Mouse (Mus musculus): ENCODE data around the gene Rdx. TPM values are rescaled to one million over a fixed set of nuclear protein-coding genes. Genes with fewer than 3 reads are reported as not detected.
A peak's percentile ranks its signal among the peaks of the same experiment; 100 is the strongest.

The Rdx gene
- polyA plus RNA-seq (2016; fragmentation: Nextera tagmentation; extraction: Ambion mirVana): 162 and 167 TPM in 2 replicates

DNA sequence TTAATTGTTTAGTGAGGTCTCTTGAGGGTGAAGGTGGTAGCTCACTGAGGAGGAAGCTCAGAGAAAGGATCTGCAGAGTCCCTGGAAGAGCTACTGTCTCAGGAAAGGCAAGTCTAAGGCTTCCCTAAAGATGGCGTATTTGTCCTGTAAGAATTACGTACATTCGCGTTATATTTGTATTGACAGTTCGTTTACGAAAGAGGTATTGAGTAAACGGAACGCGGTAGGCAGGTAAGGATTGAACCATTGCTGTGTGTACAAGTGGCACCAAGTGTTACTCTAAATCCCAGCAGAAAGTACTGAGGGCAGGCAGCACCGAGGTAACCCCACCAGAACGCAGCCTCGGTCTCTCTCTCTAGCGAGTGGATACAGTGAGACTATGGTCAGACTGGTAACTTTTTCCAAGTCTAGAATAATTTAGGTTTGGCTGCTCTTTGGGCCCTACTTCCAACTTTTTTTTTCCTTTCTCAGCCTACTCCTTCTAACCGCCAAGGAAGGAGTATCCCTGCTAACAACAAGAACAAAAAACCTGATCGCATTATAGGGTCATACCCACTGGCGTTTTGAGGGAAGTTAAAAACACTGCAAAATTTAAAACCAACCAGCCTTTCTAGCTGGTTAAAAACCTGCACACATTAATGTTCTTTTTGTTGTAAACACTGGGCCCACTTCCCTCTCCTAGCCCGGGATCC, at the start of gene Rdx:
TSS of gene Rdx (plus strand) at position 45 of the 692 bp plus-strand sequence.
- 2% methylated on average over 17 of the region's 17 CpGs for WGBS

DNA sequence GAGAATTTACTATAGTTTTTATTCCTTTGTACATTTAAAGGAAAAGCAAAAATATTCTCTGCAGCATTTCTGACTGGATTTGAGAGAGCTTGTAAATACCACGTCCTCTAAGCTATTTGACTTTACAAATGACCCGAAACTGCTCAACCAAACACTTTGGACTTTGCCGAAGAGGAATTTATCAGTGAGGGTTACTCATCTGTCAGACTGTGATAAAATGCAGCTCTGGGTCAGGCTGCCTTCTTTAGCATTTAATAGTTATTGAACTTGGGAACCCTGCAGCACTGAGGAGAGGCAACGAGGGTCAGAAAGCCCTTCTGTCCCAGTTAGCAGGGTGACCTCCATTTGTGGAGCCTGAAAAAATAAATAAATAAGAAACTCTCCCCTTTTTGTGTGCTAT, 43.5 kb upstream of the Rdx start:
- H3K27me3 ChIP-seq: no peaks in the 10 kb centered on the region
- WGBS: 81% methylated on average over 4 of the region's 4 CpGs

More for the DNA sequence above, at the start of gene Rdx:
- peak within 1 kb of the TSS; percentile 86 for H3K4me3 ChIP-seq
- H3K4me1 ChIP-seq: peaks cover 28% of the 10 kb centered on the region
- H3K36me3 ChIP-seq: no peaks in the 10 kb centered on the region
- H3K27ac ChIP-seq (replicated peaks): peak within 1 kb of the TSS; percentile 99
- peak within 1 kb of the TSS; percentile 98 for H3K9ac ChIP-seq (replicated peaks)
- no peaks in the 10 kb centered on the region for H3K9me3 ChIP-seq
- no peaks in the 10 kb centered on the region for H3K27me3 ChIP-seq
- H3K4me2 ChIP-seq (replicated peaks): peak within 1 kb of the TSS; percentile 58
- no peak for ATAC-seq (ENCODE audit: low FRiP score, low read depth)

DNA sequence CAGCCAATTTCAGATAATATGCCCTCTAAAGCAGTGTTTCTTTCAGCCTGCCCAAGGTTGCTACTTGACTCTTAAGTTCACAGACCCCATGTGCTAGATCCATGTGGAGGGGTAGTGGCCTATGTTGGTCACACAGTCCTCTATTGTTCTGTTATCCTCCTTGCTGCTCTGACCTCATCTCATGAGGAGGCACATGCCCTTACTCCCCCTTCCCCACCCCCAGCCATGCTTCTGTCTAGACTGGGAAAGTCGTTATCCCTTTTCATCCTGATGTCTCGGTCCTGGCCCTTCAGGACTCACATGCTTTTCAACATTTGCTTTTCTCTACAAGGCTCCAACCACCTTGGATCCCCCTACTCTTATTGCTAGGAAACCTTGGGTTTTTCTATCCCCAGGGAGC, 39.6 kb upstream of the Rdx start:
- 40% methylated on average over 2 of the region's 2 CpGs for WGBS
- Histone ChIP-seq H3K4me1 (no peaks in the 10 kb centered on the region), H3K27me3 (no peaks in the 10 kb centered on the region), H3K36me3 (no peaks in the 10 kb centered on the region), H3K9ac (replicated peaks) (no peak overlapping the region), H3K4me2 (replicated peaks) (no peak overlapping the region), H3K9me3 (no peaks in the 10 kb centered on the region), H3K4me3 (no peak overlapping the region), H3K27ac (replicated peaks) (no peak overlapping the region)
- ATAC-seq (ENCODE audit: low FRiP score, low read depth): no peak

More for the DNA sequence above, 43.5 kb upstream of the Rdx start:
- H3K4me2 ChIP-seq (replicated peaks): no peak overlapping the region
- no peak for ATAC-seq (ENCODE audit: low FRiP score, low read depth)
- no peak overlapping the region for H3K4me3 ChIP-seq
- H3K36me3 ChIP-seq: no peaks in the 10 kb centered on the region
- H3K9me3 ChIP-seq: no peaks in the 10 kb centered on the region
- no peaks in the 10 kb centered on the region for H3K4me1 ChIP-seq
- H3K9ac ChIP-seq (replicated peaks): no peak overlapping the region
- no peak overlapping the region for H3K27ac ChIP-seq (replicated peaks)

DNA sequence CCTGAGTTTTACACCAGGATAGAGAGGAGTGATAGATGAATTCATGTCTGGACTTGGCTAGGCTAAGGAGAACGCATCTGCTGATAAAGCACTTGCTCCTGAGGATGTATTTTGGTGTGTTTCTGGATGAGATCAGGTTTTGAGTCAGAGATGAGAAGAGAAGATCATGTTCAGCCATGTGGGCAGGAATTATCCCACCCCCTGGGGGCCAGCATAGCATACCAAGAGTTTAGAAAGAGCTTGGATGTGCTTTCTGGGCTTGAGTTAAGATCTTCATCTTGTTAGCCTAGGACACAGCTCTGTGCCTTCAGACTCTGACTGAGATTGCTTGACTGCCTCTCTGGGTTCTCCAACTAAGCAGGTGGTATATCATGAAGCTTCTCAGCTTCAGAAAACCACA, 38.5 kb upstream of the Rdx start:
- Histone ChIP-seq H3K36me3 (no peaks in the 10 kb centered on the region), H3K4me1 (no peaks in the 10 kb centered on the region), H3K4me2 (replicated peaks) (no peak overlapping the region), H3K4me3 (no peak overlapping the region), H3K27ac (replicated peaks) (no peak overlapping the region), H3K9me3 (no peaks in the 10 kb centered on the region), H3K9ac (replicated peaks) (no peak overlapping the region), H3K27me3 (no peaks in the 10 kb centered on the region)
- ATAC-seq (ENCODE audit: low FRiP score, low read depth): no peak
- WGBS: 88% methylated on average over 1 of the region's 1 CpGs

DNA sequence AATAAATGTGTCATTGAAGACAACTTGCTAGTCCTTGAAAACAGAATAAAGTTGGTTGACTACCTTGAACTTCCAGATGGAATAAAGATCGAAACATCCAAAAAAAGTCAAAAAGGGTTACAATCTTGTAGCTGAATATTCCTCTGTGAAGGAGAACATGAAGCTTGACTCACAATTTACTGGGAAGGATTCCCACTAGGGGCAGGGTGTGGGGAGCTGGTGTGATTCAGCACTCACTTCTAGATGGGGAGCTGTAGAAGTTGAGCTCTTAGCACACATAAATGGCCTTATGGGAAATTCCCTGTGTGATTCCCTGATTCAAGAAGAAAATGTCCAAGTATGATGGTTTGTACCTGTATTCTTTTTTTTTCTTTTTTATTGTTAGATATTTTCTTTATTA, 34.7 kb upstream of the Rdx start:
- ATAC-seq (ENCODE audit: low FRiP score, low read depth): no peak
- 97% methylated on average over 1 of the region's 1 CpGs for WGBS
- Histone ChIP-seq H3K36me3 (no peaks in the 10 kb centered on the region), H3K27me3 (no peaks in the 10 kb centered on the region), H3K4me1 (no peaks in the 10 kb centered on the region), H3K4me3 (no peak overlapping the region), H3K27ac (replicated peaks) (no peak overlapping the region), H3K4me2 (replicated peaks) (no peak overlapping the region), H3K9me3 (no peaks in the 10 kb centered on the region), H3K9ac (replicated peaks) (no peak overlapping the region)

DNA sequence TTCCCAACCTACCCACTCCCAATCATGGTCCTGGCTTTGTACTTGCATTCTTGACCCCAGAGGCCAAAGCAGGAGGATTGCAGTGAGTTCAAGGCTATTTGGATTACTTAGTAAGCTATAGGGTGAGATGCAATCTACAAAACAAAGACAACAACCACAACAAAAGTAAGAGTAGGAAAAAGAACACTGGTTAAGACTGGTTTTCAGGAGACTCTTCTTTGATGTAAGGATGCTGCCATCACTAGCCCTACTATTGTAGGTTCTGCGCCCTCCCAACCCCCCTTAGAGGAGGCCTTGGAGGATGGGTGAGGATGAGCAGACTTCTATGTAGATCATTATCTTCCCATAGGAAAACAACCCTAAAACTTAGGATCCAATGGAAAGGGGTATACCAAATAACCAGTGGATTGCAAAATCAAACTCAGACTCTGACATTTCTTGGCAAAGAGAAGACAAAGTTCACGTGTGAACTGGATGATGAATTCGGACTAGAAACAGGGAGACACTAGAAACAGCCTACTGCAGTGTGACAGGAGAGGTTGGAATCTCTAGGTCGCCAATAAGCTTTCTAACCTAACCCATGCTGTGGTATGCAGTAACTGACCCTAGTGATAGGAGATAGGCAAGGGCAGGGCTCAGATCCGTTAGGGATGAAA, 34.1 kb upstream of the Rdx start:
- Histone ChIP-seq H3K4me3 (no peak overlapping the region), H3K27me3 (no peaks in the 10 kb centered on the region), H3K9ac (replicated peaks) (no peak overlapping the region), H3K4me1 (no peaks in the 10 kb centered on the region), H3K27ac (replicated peaks) (no peak overlapping the region), H3K36me3 (no peaks in the 10 kb centered on the region), H3K4me2 (replicated peaks) (no peak overlapping the region), H3K9me3 (no peaks in the 10 kb centered on the region)
- no peak for ATAC-seq (ENCODE audit: low FRiP score, low read depth)
- 85% methylated on average over 5 of the region's 5 CpGs for WGBS

DNA sequence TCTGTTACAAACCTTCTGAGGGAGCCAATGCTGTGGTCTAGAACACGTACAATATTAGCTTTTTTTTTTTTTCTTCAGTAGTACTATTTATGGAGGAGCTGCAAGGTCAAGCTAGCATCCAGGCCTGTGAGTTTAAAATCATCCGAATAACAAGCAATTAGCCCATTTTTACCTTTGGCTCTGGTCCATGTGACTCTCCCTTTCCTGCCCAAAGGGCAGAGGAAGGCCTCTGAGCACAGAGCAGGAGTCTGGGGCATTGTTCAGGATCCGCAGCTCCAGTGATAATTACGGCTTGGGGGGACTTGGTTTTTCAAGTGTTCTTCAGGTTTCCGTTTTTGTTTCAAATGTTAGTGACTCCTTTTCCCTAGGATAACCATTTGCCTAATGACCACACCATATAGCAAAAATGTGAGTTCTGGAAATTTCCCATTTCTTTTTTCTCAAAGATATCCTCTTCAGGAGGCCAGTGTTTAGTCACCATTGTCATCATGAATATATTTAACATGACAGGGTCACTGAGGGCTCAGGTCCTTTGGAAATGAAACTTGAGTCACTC, 33.0 kb upstream of the Rdx start:
- no peak for ATAC-seq (ENCODE audit: low FRiP score, low read depth)
- Histone ChIP-seq H3K4me3 (no peak overlapping the region), H3K4me1 (no peaks in the 10 kb centered on the region), H3K9ac (replicated peaks) (no peak overlapping the region), H3K27ac (replicated peaks) (no peak overlapping the region), H3K36me3 (no peaks in the 10 kb centered on the region), H3K9me3 (no peaks in the 10 kb centered on the region), H3K27me3 (no peaks in the 10 kb centered on the region), H3K4me2 (replicated peaks) (no peak overlapping the region)
- WGBS: 82% methylated on average over 5 of the region's 5 CpGs

DNA sequence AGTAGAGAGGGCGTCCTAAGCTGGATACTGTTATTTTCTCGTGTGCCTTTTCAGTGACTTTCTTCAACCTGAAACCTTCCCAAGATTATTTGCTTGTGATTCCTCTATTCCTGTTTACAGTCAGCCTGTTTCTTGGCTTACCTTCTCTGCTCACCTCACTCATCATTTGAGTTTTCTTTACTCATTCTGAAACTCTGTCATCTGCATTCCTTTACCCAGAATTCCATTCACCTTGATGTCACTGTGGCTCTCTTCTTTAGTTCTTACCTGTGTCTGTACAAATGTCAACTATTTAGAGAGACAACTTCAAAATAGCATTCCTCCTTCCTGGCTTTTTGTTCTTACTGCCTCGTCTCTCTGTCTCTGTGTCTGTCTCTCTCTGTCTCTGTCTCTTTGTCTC, 29.9 kb upstream of the Rdx start:
- Histone ChIP-seq H3K4me1 (no peaks in the 10 kb centered on the region), H3K9me3 (no peaks in the 10 kb centered on the region), H3K27ac (replicated peaks) (no peak overlapping the region), H3K4me3 (no peak overlapping the region), H3K36me3 (no peaks in the 10 kb centered on the region), H3K27me3 (0 out of 2 replicates have a peak, but pooled peaks cover 3% of the 10 kb centered on the region), H3K4me2 (replicated peaks) (no peak overlapping the region), H3K9ac (replicated peaks) (no peak overlapping the region)
- 85% methylated on average over 3 of the region's 3 CpGs for WGBS
- no peak for ATAC-seq (ENCODE audit: low FRiP score, low read depth)

DNA sequence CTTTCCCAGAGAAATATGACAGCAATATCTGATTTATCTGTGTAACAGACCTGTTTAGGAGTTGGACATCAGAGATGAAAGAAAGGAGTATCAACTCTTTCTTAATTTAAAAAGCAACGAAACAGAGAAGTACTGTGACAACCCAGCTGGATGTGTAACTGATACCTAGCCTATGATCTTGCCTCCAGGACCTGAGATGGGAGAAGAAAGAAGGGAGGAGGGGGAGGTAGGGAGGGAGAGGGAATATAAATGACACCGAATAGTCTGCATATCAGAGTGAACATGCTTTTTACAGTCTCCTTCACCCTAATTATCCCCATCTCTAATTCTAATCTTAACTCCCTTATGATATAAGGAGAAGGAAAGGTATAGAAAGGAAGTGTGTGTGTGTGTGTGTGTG, 29.1 kb upstream of the Rdx start:
- ATAC-seq (ENCODE audit: low FRiP score, low read depth): no peak
- H3K27ac ChIP-seq (replicated peaks): no peak overlapping the region
- 74% methylated on average over 2 of the region's 2 CpGs for WGBS
- no peak overlapping the region for H3K4me3 ChIP-seq
- no peak overlapping the region for H3K9ac ChIP-seq (replicated peaks)
- H3K36me3 ChIP-seq: no peaks in the 10 kb centered on the region
- no peak overlapping the region for H3K4me2 ChIP-seq (replicated peaks)
- 0 out of 2 replicates have a peak, but pooled peaks cover 3% of the 10 kb centered on the region for H3K27me3 ChIP-seq
- no peaks in the 10 kb centered on the region for H3K9me3 ChIP-seq
- H3K4me1 ChIP-seq: no peaks in the 10 kb centered on the region

DNA sequence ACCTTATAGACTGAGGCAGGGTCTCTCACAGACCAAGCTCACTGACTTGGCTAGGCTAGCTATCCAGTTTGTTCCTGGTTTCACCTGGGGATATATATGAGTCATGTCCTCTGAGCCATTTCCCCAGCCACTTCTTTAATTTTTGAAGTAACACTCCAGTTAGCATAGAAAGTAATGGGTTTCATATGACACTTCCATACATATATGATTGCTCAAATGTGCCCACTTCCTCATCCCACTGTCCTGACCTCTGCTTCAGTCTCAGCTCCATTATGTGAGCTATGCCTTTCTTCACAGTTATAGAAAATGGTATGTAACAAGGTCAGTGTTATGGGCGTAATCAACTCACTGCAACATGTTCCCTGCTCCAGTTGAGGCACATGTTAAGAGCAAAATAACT, 28.5 kb upstream of the Rdx start:
- 96% methylated on average over 1 of the region's 1 CpGs for WGBS
- Histone ChIP-seq H3K27me3 (0 out of 2 replicates have a peak, but pooled peaks cover 3% of the 10 kb centered on the region), H3K4me1 (no peaks in the 10 kb centered on the region), H3K4me2 (replicated peaks) (no peak overlapping the region), H3K4me3 (no peak overlapping the region), H3K9ac (replicated peaks) (no peak overlapping the region), H3K27ac (replicated peaks) (no peak overlapping the region), H3K9me3 (no peaks in the 10 kb centered on the region), H3K36me3 (no peaks in the 10 kb centered on the region)
- ATAC-seq (ENCODE audit: low FRiP score, low read depth): no peak

DNA sequence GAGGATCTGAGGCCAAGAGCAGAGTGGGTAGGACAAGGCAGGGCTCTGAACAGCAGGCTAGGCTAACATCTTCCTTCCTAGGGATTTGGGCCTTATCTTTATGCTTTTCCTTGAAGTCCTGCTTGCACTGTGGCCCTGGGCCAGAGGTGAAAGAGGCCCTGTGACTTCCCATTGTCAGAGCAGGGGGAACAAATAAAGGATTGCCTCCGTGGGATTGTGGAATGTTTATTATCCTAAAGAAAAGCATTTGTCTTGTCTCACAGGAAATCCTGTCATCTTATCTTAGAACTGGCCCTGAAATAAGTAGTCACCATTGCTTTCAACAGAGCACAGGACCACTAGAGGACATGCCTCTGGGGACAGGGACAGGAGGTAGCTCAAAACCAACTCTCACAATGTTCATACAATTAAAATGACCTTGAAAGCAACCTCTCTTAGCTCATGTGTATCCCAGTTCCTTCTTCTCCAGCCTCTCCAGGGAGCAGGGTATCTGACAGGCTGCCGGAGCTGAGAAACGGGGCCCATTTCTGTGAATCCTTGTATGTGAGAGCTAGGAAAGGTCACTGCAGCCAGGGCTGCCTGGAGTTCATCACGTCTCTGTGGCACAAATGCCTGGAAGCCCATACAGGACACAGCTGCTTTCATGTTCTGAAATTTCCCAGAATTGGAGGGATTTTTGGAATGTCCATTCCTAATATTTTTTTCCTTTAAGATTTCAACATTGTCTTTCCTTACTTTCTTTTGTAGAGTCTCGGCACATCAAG, 19.5 kb upstream of the Rdx start:
- Histone ChIP-seq H3K27me3 (no peaks in the 10 kb centered on the region; the same call in 1 of the 2 replicates), H3K27ac (replicated peaks) (peak overlapping the region; percentile 39; the same call in 1 of the 2 replicates), H3K4me3 (no peak overlapping the region), H3K36me3 (no peaks in the 10 kb centered on the region), H3K9me3 (no peaks in the 10 kb centered on the region), H3K4me1 (peaks cover 13% of the 10 kb centered on the region; the same call in 1 of the 2 replicates), H3K9ac (replicated peaks) (no peak overlapping the region), H3K4me2 (replicated peaks) (no peak overlapping the region)
- ATAC-seq (ENCODE audit: low FRiP score, low read depth): no peak
- 25% methylated on average over 5 of the region's 5 CpGs for whole genome bisulfite sequencing
